Mouse (Mus musculus) CH12.LX (cell line): ENCODE data around the gene Pcolce.

Experiments used
- CTCF ChIP-seq, 2 experiments: IDR thresholded peaks in 1 of 2; conservative IDR thresholded peaks in 1 of 2; 2 replicates each; pipeline ENCODE4 v1.5.1; 2011 to 2012; ENCODE audit warnings: low read depth in 2 of 2, low read length in 2 of 2, improper control_type of control experiment in 1 of 2, inconsistent platforms in 1 of 2, mild to moderate bottlenecking in 1 of 2, moderate library complexity in 1 of 2
- ETS1 ChIP-seq: conservative IDR thresholded peaks from 2 replicates; pipeline ENCODE4 v1.6.1; 2012; ENCODE audit warnings: low read depth, mild to moderate bottlenecking, inconsistent platforms, low read length, improper control_type of control experiment, moderate library complexity
- ZNF384 ChIP-seq: IDR thresholded peaks from 2 replicates; pipeline ENCODE4 v1.6.1; 2012; ENCODE audit warnings: low read depth, low read length, improper control_type of control experiment, inconsistent platforms

- no peak for TF ChIP-seq ZNF384
- TF ChIP-seq CTCF (conservative IDR thresholded peaks at IDR 0.05 in 1 of 2, IDR thresholded peaks at IDR 0.05 in 1 of 2; ENCODE audit: low read depth in 2 of 2, low read length in 2 of 2): no peak
- TF ChIP-seq ETS1: no peak
Observed at GRCm38 (mm10) chr5:137633397-137634084, 20.0 kb upstream of the Pcolce start.
